Mouse (Mus musculus): Measurements from ENCODE around the gene Tmem217. TPM values are rescaled to one million over a fixed set of nuclear protein-coding genes. Genes with fewer than 3 reads are reported as not detected.

Gene Tmem217
- polyA plus RNA-seq, 1 experiment from 2014 or later: 0.89 TPM

GRCm38 (mm10) chr17:29542831-29543690, 9.1 kb downstream of the Tmem217 start:
- Histone ChIP-seq H3K4me2 (ENCODE audit: low read length) (no peak overlapping the region), H3K27me3 (ENCODE audit: control insufficient read depth, insufficient read depth, low read depth, low read length) (no peaks in the 10 kb centered on the region), H3K4me1 (ENCODE audit: control insufficient read depth, insufficient read depth, low read length) (no peaks in the 10 kb centered on the region), H3K36me3 (ENCODE audit: control insufficient read depth, insufficient read depth, low read length) (no peaks in the 10 kb centered on the region), H3K9me3 (replicated peaks; ENCODE audit: control insufficient read depth, low read length, poor library complexity, severe bottlenecking) (no peaks in the 10 kb centered on the region), H3K4me3 (ENCODE audit: low read depth, low read length) (no peak overlapping the region), H3K9ac (ENCODE audit: low read depth, low read length) (no peak overlapping the region), H3K27ac (ENCODE audit: low read length) (no peak overlapping the region)
- 90% methylated on average over 19 of the region's 19 CpGs for WGBS
- ATAC-seq: no peak

- Histone ChIP-seq H3K4me3 (ENCODE audit: low read depth, low read length) (no peak overlapping the region), H3K9me3 (replicated peaks; ENCODE audit: control insufficient read depth, low read length, poor library complexity, severe bottlenecking) (no peaks in the 10 kb centered on the region), H3K4me2 (ENCODE audit: low read length) (no peak overlapping the region), H3K36me3 (ENCODE audit: control insufficient read depth, insufficient read depth, low read length) (no peaks in the 10 kb centered on the region), H3K4me1 (ENCODE audit: control insufficient read depth, insufficient read depth, low read length) (no peaks in the 10 kb centered on the region), H3K27me3 (ENCODE audit: control insufficient read depth, insufficient read depth, low read depth, low read length) (no peaks in the 10 kb centered on the region), H3K9ac (ENCODE audit: low read depth, low read length) (no peak overlapping the region), H3K27ac (ENCODE audit: low read length) (no peak overlapping the region)
- ATAC-seq: no peak
- WGBS: 80% methylated on average over 14 of the region's 14 CpGs
Observed at GRCm38 (mm10) chr17:29541419-29541818, 10.8 kb downstream of the Tmem217 start.

- 0 out of 2 replicates have a peak, but pooled peaks cover 2% of the 10 kb centered on the region for H3K9me3 ChIP-seq (replicated peaks; ENCODE audit: control insufficient read depth, low read length, poor library complexity, severe bottlenecking)
- no peak overlapping the region for H3K4me3 ChIP-seq (ENCODE audit: low read depth, low read length)
- no peak overlapping the region for H3K9ac ChIP-seq (ENCODE audit: low read depth, low read length)
- no peak overlapping the region for H3K27ac ChIP-seq (ENCODE audit: low read length)
- H3K27me3 ChIP-seq (ENCODE audit: control insufficient read depth, insufficient read depth, low read depth, low read length): no peaks in the 10 kb centered on the region
- H3K4me2 ChIP-seq (ENCODE audit: low read length): no peak overlapping the region
- no peaks in the 10 kb centered on the region for H3K4me1 ChIP-seq (ENCODE audit: control insufficient read depth, insufficient read depth, low read length)
- ATAC-seq: no peak
- no peaks in the 10 kb centered on the region for H3K36me3 ChIP-seq (ENCODE audit: control insufficient read depth, insufficient read depth, low read length)
- 90% methylated on average over 8 of the region's 8 CpGs for WGBS
Observed at GRCm38 (mm10) chr17:29540426-29540825, 11.8 kb downstream of the Tmem217 start.

GRCm38 (mm10) chr17:29533866-29534265, 18.3 kb downstream of the Tmem217 start:
- Histone ChIP-seq H3K4me1 (ENCODE audit: control insufficient read depth, insufficient read depth, low read length) (no peaks in the 10 kb centered on the region), H3K9me3 (replicated peaks; ENCODE audit: control insufficient read depth, low read length, poor library complexity, severe bottlenecking) (0 out of 2 replicates have a peak, but pooled peaks cover 2% of the 10 kb centered on the region), H3K4me3 (ENCODE audit: low read depth, low read length) (no peak overlapping the region), H3K36me3 (ENCODE audit: control insufficient read depth, insufficient read depth, low read length) (no peaks in the 10 kb centered on the region), H3K27me3 (ENCODE audit: control insufficient read depth, insufficient read depth, low read depth, low read length) (no peaks in the 10 kb centered on the region), H3K4me2 (ENCODE audit: low read length) (no peak overlapping the region), H3K9ac (ENCODE audit: low read depth, low read length) (no peak overlapping the region), H3K27ac (ENCODE audit: low read length) (no peak overlapping the region)
- 91% methylated on average over 11 of the region's 11 CpGs for WGBS
- ATAC-seq: no peak

GRCm38 (mm10) chr17:29531757-29532384, 20.3 kb downstream of the Tmem217 start:
- H3K4me3 ChIP-seq (ENCODE audit: low read depth, low read length): no peak overlapping the region
- H3K4me1 ChIP-seq (ENCODE audit: control insufficient read depth, insufficient read depth, low read length): no peaks in the 10 kb centered on the region
- no peak for ATAC-seq
- no peak overlapping the region for H3K27ac ChIP-seq (ENCODE audit: low read length)
- H3K36me3 ChIP-seq (ENCODE audit: control insufficient read depth, insufficient read depth, low read length): no peaks in the 10 kb centered on the region
- 60% methylated on average over 10 of the region's 10 CpGs for WGBS
- no peaks in the 10 kb centered on the region for H3K27me3 ChIP-seq (ENCODE audit: control insufficient read depth, insufficient read depth, low read depth, low read length)
- H3K9me3 ChIP-seq (replicated peaks; ENCODE audit: control insufficient read depth, low read length, poor library complexity, severe bottlenecking): 0 out of 2 replicates have a peak, but pooled peaks cover 2% of the 10 kb centered on the region
- no peak overlapping the region for H3K4me2 ChIP-seq (ENCODE audit: low read length)
- no peak overlapping the region for H3K9ac ChIP-seq (ENCODE audit: low read depth, low read length)

- Histone ChIP-seq H3K9ac (ENCODE audit: low read depth, low read length) (no peak overlapping the region), H3K36me3 (ENCODE audit: control insufficient read depth, insufficient read depth, low read length) (no peaks in the 10 kb centered on the region), H3K4me2 (ENCODE audit: low read length) (no peak overlapping the region), H3K4me3 (ENCODE audit: low read depth, low read length) (no peak overlapping the region), H3K9me3 (replicated peaks; ENCODE audit: control insufficient read depth, low read length, poor library complexity, severe bottlenecking) (0 out of 2 replicates have a peak, but pooled peaks cover 2% of the 10 kb centered on the region), H3K27me3 (ENCODE audit: control insufficient read depth, insufficient read depth, low read depth, low read length) (no peaks in the 10 kb centered on the region), H3K27ac (ENCODE audit: low read length) (no peak overlapping the region), H3K4me1 (ENCODE audit: control insufficient read depth, insufficient read depth, low read length) (no peaks in the 10 kb centered on the region)
- ATAC-seq: no peak
- WGBS: 78% methylated on average over 9 of the region's 9 CpGs
Observed at GRCm38 (mm10) chr17:29531278-29531677, 20.9 kb downstream of the Tmem217 start.

GRCm38 (mm10) chr17:29530508-29530907, 21.7 kb downstream of the Tmem217 start:
- no peak overlapping the region for H3K27ac ChIP-seq (ENCODE audit: low read length)
- H3K36me3 ChIP-seq (ENCODE audit: control insufficient read depth, insufficient read depth, low read length): no peaks in the 10 kb centered on the region
- H3K27me3 ChIP-seq (ENCODE audit: control insufficient read depth, insufficient read depth, low read depth, low read length): no peaks in the 10 kb centered on the region
- H3K4me3 ChIP-seq (ENCODE audit: low read depth, low read length): no peak overlapping the region
- no peak overlapping the region for H3K9ac ChIP-seq (ENCODE audit: low read depth, low read length)
- WGBS: 80% methylated on average over 6 of the region's 6 CpGs
- no peak overlapping the region for H3K4me2 ChIP-seq (ENCODE audit: low read length)
- H3K4me1 ChIP-seq (ENCODE audit: control insufficient read depth, insufficient read depth, low read length): no peaks in the 10 kb centered on the region
- H3K9me3 ChIP-seq (replicated peaks; ENCODE audit: control insufficient read depth, low read length, poor library complexity, severe bottlenecking): peaks cover 3% of the 10 kb centered on the region; the same call in 1 of the 2 replicates
- ATAC-seq: no peak

GRCm38 (mm10) chr17:29528568-29529187, 23.5 kb downstream of the Tmem217 start:
- Histone ChIP-seq H3K36me3 (ENCODE audit: control insufficient read depth, insufficient read depth, low read length) (no peaks in the 10 kb centered on the region), H3K27me3 (ENCODE audit: control insufficient read depth, insufficient read depth, low read depth, low read length) (no peaks in the 10 kb centered on the region), H3K27ac (ENCODE audit: low read length) (no peak overlapping the region), H3K9me3 (replicated peaks; ENCODE audit: control insufficient read depth, low read length, poor library complexity, severe bottlenecking) (peaks cover 3% of the 10 kb centered on the region; the same call in 1 of the 2 replicates), H3K4me1 (ENCODE audit: control insufficient read depth, insufficient read depth, low read length) (no peaks in the 10 kb centered on the region), H3K9ac (ENCODE audit: low read depth, low read length) (no peak overlapping the region), H3K4me3 (ENCODE audit: low read depth, low read length) (no peak overlapping the region), H3K4me2 (ENCODE audit: low read length) (no peak overlapping the region)
- WGBS: 87% methylated on average over 8 of the region's 8 CpGs
- no peak for ATAC-seq

GRCm38 (mm10) chr17:29525613-29526012, 26.6 kb downstream of the Tmem217 start:
- H3K4me2 ChIP-seq (ENCODE audit: low read length): no peak overlapping the region
- no peaks in the 10 kb centered on the region for H3K4me1 ChIP-seq (ENCODE audit: control insufficient read depth, insufficient read depth, low read length)
- H3K27ac ChIP-seq (ENCODE audit: low read length): no peak overlapping the region
- ATAC-seq: no peak
- no peaks in the 10 kb centered on the region for H3K27me3 ChIP-seq (ENCODE audit: control insufficient read depth, insufficient read depth, low read depth, low read length)
- H3K9ac ChIP-seq (ENCODE audit: low read depth, low read length): no peak overlapping the region
- H3K36me3 ChIP-seq (ENCODE audit: control insufficient read depth, insufficient read depth, low read length): no peaks in the 10 kb centered on the region
- H3K4me3 ChIP-seq (ENCODE audit: low read depth, low read length): no peak overlapping the region
- H3K9me3 ChIP-seq (replicated peaks; ENCODE audit: control insufficient read depth, low read length, poor library complexity, severe bottlenecking): peaks cover 3% of the 10 kb centered on the region; the same call in 1 of the 2 replicates
- 85% methylated on average over 2 of the region's 2 CpGs for WGBS

All from midbrain, embryonic 16.5 days (tissue).